Mouse (Mus musculus) lung, postnatal 36 days (tissue): Measurements from ENCODE around the gene Nrsn2.
A peak's percentile ranks its signal among the peaks of the same experiment; 100 is the strongest.
"Not testable (repeated sequence)": the region's sequence is repeated elsewhere in the genome, so short reads cannot be mapped to it uniquely, and the experiment has no call there.

ENCODE experiments used
- DNase-seq: peaks from one replicate; pipeline ENCODE4 v3.0.0; 2022; ENCODE audit warnings: mixed read lengths

Nrsn2 gene

GRCm38 (mm10) chr2:152384191-152384590 lies 7.8 kb upstream of the Nrsn2 start:
- no peak for DNase-seq

DNA sequence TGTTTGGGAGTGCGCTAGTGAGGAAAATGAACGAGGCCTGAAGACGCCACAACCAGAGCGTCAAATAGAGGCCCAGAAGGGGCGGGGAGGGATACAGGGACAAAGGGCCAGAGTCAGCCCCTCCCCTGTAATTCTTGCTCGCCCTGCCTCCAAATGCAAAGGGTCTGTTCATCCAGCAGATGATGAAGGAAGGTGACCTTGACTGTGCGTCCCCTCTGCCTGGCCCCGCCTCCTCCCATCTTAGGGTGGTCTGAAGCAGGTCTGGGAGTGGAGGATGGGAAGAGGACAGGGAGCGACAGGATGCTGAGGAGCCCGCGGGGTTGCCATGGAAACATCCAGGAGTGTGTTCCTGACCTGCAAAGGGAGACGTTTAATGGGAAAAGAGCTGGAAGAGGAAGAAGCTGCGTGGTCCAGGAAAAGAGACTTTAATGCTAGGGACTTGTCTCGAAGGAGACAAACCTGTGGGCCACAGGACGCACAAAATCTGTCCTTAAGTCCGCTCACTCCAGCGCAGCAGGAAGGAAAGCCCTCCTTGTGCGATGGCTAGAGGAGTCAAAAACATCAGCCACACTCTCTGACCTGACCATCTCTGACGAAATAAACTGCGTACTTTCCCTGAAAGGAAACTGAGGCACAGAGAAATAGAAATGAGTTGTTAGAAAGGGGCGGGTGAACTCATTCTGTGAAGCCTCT lies 640 bp downstream of the Nrsn2 start:
- DNase-seq: no peak

DNA sequence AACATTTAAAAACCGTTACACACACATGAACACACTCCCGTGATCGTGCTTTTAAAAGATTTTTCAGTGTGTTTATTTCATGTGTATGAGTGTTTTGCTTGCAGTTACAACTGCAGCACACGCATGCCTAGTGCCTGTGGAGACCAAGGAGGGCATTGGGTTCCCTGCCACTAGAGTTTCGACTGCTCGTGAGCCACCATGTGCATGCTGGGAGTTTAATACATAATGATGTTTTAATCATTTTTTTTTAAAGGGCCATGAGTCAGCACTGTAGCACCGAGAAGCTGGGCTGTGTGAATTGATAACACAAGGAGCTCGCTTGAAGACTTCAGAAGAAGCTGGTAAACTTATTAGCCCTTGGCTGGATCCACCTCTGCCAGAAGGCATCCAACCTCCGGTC lies 2.9 kb downstream of the Nrsn2 start:
- no peak for DNase-seq

- no peak for DNase-seq
Measured at GRCm38 (mm10) chr2:152372661-152373060, 3.8 kb downstream of the Nrsn2 start.

GRCm38 (mm10) chr2:152372104-152372503 lies 4.3 kb downstream of the Nrsn2 start:
- no peak for DNase-seq

DNA sequence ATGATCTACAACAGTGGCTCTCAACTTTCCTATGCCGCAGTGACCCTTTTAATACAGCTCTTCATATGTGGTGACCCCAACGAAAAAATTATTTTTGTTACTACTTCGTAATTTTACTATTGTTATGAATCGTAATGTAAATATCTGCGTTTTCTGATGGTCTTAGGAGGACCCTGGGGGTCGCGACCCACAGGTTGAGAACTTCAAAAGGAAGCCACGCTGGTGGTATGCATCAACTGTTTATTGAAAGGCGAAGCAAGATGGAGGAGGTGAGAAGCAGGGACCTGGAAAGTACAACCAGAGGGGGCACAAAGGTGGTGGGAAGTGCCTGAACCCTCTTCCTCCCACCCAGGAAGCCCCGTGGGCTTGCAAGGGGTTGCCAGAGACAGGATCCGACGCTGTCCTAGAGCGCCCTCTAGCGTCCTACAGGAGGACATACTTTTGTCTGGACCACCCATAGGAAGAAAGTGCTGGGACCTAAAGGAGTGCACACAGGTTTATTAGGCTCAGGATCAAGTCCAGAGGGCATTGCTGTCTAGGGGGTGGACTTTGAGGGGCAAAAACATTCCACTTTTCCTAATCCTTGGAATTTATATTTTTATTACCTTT lies 7.8 kb downstream of the Nrsn2 start:
- DNase-seq: peak; percentile 75

DNA sequence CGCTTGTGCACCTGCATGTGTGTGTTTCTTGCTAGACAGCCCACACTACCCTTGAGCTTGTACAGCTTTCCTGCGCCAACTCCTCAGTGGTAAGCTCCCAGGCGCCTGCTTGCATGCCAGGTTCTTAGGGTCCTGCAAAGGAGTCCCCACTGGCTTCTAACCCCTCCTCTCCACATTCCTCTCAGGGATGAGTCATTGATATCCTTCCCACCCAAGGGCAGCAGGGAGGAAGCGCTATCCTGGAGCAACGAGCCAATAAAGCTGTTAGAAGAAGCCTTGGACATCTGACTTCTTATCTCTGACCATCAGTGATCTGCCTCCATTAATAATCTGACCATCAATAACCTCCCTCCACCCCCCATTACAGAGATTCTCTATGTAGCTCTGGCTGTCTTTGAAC lies 8.5 kb downstream of the Nrsn2 start:
- DNase-seq: no peak

GRCm38 (mm10) chr2:152363245-152364147 lies 12.9 kb downstream of the Nrsn2 start:
- peak; percentile 91 for DNase-seq

GRCm38 (mm10) chr2:152361193-152361592 lies 15.2 kb downstream of the Nrsn2 start:
- DNase-seq: no peak

GRCm38 (mm10) chr2:152360271-152360775 lies 16.1 kb downstream of the Nrsn2 start:
- DNase-seq: peak; percentile 94

- peak; percentile 43 for DNase-seq
Measured at GRCm38 (mm10) chr2:152359616-152360015, 16.8 kb downstream of the Nrsn2 start.

GRCm38 (mm10) chr2:152358977-152359376 lies 17.5 kb downstream of the Nrsn2 start:
- not testable (repeated sequence) for DNase-seq

GRCm38 (mm10) chr2:152357254-152357653 lies 19.2 kb downstream of the Nrsn2 start:
- DNase-seq: no peak

DNA sequence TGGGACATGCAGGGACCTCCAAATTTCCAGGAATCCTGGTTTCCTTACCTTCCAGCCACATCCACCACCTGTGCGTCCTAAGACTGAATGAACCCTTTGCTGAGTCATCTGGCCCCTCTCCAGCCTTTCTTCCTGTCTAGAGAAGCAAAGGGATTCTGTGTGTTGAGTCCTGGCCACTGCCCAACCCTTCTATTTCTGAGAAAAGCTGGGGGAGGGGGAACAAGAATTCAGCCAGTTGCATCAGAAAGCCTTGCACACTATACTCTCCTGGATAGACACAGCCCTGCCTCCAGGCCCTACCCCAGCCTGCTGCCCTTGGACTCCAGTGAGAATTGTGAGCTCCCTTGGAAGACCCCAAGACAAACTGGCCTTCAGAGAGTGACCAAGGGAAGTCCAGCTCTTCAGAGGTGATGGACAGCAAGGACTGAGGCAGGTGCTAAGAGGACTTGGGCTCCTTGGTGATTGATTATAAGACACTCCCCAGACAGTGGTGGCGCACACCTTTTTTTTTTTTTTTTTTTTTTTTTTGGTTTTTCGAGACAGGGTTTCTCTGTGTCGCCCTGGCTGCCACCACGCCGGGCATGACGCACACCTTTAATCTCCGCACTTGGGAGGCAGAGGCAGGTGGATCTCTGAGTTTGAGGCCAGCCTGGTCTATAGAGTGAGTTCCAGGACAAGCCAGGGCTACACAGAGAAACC lies 26.4 kb downstream of the Nrsn2 start:
- peak; percentile 87 for DNase-seq

DNA sequence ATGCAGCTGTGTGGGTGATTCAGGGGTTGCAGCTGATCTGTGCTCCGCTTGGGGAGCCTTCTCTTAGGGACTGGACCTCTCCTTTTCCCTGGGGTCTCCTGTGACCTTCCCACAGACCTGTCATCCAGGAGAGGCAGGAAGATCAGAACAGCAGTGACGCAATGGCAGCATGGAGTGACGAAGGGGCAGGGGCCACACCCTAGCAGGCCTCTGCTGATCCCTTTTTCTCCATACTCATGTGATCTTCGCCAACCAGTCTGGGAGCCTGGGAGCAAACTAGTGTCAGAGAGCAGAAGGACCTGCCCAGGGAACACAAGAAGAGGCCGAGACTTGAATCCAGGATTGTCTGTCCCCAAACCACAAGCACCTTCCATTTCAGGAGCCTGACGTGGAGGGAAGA lies 27.2 kb downstream of the Nrsn2 start:
- DNase-seq: no peak

DNA sequence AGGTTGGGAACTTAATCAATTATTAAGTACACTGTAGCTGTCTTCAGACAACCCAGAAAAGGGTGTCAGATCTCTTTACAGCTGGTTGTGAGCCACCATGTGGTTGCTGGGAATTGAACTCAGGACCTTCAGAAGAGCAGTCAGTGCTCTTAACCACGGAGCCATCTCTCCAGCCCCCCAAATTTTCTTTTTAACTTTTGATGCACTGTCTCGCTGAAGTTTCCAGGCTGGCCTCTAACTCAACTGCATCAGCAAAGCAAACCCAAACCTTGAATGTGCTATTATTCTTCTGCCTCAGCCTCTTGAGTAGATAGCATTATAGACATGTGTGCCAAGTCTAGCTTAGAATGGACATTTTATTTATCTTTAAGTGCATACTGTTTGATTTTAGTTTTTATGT lies 28.7 kb downstream of the Nrsn2 start:
- DNase-seq: no peak

GRCm38 (mm10) chr2:152346776-152347465 lies 29.5 kb downstream of the Nrsn2 start:
- DNase-seq: no peak

DNA sequence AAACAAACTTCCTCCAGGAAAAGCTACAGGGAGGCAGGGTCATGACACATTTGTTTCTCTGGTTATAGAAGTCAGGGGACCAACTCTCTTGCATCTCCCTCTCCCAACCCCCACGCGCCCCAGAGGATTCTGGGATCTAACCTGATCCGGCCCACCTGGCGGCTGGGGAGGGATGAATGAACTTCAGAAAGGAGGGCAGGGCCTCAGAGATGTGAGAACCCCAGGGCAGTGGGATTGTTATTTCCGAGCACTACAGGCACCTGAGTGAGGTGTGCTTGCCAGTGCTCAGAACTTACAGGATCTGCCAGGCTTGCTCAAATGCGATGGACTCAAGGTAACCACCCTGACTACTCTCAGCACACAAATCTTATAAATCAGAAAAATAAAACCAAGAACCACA lies 31.0 kb downstream of the Nrsn2 start:
- DNase-seq: no peak

GRCm38 (mm10) chr2:152344909-152345308 lies 31.5 kb downstream of the Nrsn2 start:
- DNase-seq: no peak

DNA sequence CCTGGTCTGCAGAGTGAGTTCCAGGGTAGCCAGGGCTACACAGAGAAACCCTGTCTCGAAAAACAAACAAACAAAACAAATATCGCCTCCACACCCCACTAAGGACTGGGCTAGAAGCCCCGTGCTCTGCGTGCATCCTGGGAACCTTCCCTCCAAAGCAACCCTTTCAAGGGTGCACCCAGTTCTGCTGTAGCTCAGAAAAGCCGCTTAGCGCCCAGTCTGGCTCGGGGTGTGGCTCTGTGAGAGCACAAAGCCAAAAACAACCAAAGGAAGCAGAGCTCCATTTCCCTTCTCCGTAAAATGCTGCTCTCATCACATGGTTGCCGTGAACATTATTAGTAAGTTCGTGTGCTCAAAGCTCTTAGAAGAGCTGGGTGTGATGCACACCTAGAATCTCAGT lies 32.1 kb downstream of the Nrsn2 start:
- DNase-seq: peak; percentile 62

- peak; percentile 92 for DNase-seq
Measured at GRCm38 (mm10) chr2:152343329-152344213, 32.9 kb downstream of the Nrsn2 start, which contains the start of gene Trib3. Gene Trib3, minus strand, starts transcription at chr2:152344032.
